Mouse (Mus musculus) heart, embryonic 14.5 days (tissue): ENCODE data around the gene Tmc6. TPM values are rescaled to one million over a fixed set of nuclear protein-coding genes. Genes with fewer than 3 reads are reported as not detected.

Experiments
- ATAC-seq: fragments of 200-750 bp; cut with Nextera tagmentation; 2 replicates; pipeline ENCODE4 v1.8.0; 2017; ENCODE audit warnings: low read depth, moderate TSS enrichment; ENCODE audit not compliant: insufficient number of reproducible peaks, insufficient read depth, low FRiP score
- H3K27ac ChIP-seq, 2 experiments: fragments of 200-500 bp in 1 of 2; fragments of 300-500 bp in 1 of 2; sonication (generic) in 1 of 2; replicated peaks in 1 of 2; 2 replicates each; pipeline ENCODE4 v1.5.1; 2012 to 2014; ENCODE audit warnings: low read depth in 2 of 2, low read length in 2 of 2, control low read depth in 1 of 2, mild to moderate bottlenecking in 1 of 2, mixed read lengths in 1 of 2; ENCODE audit not compliant: control insufficient read depth in 1 of 2, insufficient read depth in 1 of 2
- H3K27me3 ChIP-seq: fragments of 300-500 bp; sonication (generic); 2 replicates; pipeline ENCODE4 v1.6.1; 2014; ENCODE audit warnings: mild to moderate bottlenecking, low read length, control low read depth; ENCODE audit not compliant: control insufficient read depth, insufficient read depth
- H3K36me3 ChIP-seq: fragments of 300-500 bp; sonication (generic); 2 replicates; pipeline ENCODE4 v1.6.1; 2014; ENCODE audit warnings: mild to moderate bottlenecking, control low read depth, low read length, mixed read lengths; ENCODE audit not compliant: control insufficient read depth, insufficient read depth
- H3K4me1 ChIP-seq, 2 experiments: fragments of 200-500 bp in 1 of 2; fragments of 300-500 bp in 1 of 2; sonication (generic) in 1 of 2; 2 replicates each; pipeline ENCODE4 v1.6.1; 2012 to 2014; ENCODE audit warnings: low read length in 2 of 2, control low read depth in 1 of 2, mixed read lengths in 1 of 2; ENCODE audit not compliant: control insufficient read depth in 2 of 2, insufficient read depth in 2 of 2
- H3K4me2 ChIP-seq: fragments of 300-500 bp; sonication (generic); 2 replicates; pipeline ENCODE4 v1.6.1; 2014; ENCODE audit warnings: mild to moderate bottlenecking, low read length
- H3K4me3 ChIP-seq, 2 experiments: fragments of 200-500 bp in 1 of 2; fragments of 300-500 bp in 1 of 2; sonication (generic) in 1 of 2; 2 replicates each; pipeline ENCODE4 v1.5.1; 2012 to 2014; ENCODE audit warnings: low read length in 2 of 2, mild to moderate bottlenecking in 2 of 2, control low read depth in 1 of 2, low read depth in 1 of 2, moderate library complexity in 1 of 2; ENCODE audit not compliant: control insufficient read depth in 1 of 2, insufficient read depth in 1 of 2
- H3K9ac ChIP-seq: fragments of 300-500 bp; sonication (generic); 2 replicates; pipeline ENCODE4 v1.6.1; 2014; ENCODE audit warnings: mild to moderate bottlenecking, low read length
- H3K9me3 ChIP-seq: fragments of 300-500 bp; sonication (generic); 2 replicates; pipeline ENCODE4 v1.6.1; 2016; ENCODE audit warnings: low read length, control low read depth; ENCODE audit not compliant: control insufficient read depth
- WGBS: fragments of 180-500 bp; shearing (Covaris S2); extraction: QIAGEN DNeasy Blood & Tissue Kit; methylation state at CpG from one replicate; pipeline ENCODE4 v1.1.7; 2014; 5-methylcytosine and 5-hydroxymethylcytosine counted together
- polyA plus RNA-seq: library from polyadenylated mRNA; unstranded; fragments of >200 nt; fragmentation: Nextera tagmentation; extraction: Ambion mirVana; gene quantifications from 2 replicates; pipeline ENCODE4 v1.2.1, GENCODE M21; 2014

The Tmc6 gene
- 18.2 and 22.5 TPM in 2 replicates for polyA plus RNA-seq

GRCm38 (mm10) chr11:117781993-117782704, at the start of gene Tmc6, which contains the start of gene Tmc8:
TSS of gene Tmc6 (minus strand) at chr11:117782198.
TSS of gene Tmc8 (plus strand) at chr11:117782076.
- H3K4me1 ChIP-seq = peaks cover 29 to 37% of the 10 kb centered on the region in 2 experiments
- ATAC-seq = no peak

GRCm38 (mm10) chr11:117830401-117830800, 48.4 kb upstream of the Tmc6 start:
- Histone ChIP-seq H3K9ac (no peak overlapping the region; the same call in 1 of the 2 replicates), H3K36me3 (no peaks in the 10 kb centered on the region), H3K27me3 (no peaks in the 10 kb centered on the region), H3K4me2 (no peak overlapping the region), H3K4me3 (no peak overlapping the region), H3K4me1 (peaks cover 52 to 54% of the 10 kb centered on the region in 2 experiments), H3K27ac (peak overlapping the region; percentile 90 to 97), H3K9me3 (no peaks in the 10 kb centered on the region)
- no peak for ATAC-seq
- WGBS = 47% methylated on average over 9 of the region's 9 CpGs

More at GRCm38 (mm10) chr11:117781993-117782704, at the start of gene Tmc6, which contains the start of gene Tmc8:
- H3K4me3 ChIP-seq = peak within 1 kb of the TSS; percentile 51 to 60
- H3K36me3 ChIP-seq = peaks cover 14% of the 10 kb centered on the region
- peak within 1 kb of the TSS; percentile 74 to 94 for H3K27ac ChIP-seq
- H3K4me2 ChIP-seq = peak within 1 kb of the TSS; percentile 100
- H3K9ac ChIP-seq = peak within 1 kb of the TSS; percentile 85
- no peaks in the 10 kb centered on the region for H3K27me3 ChIP-seq
- no peaks in the 10 kb centered on the region for H3K9me3 ChIP-seq
- WGBS = 29% methylated on average over 24 of the region's 24 CpGs

GRCm38 (mm10) chr11:117829671-117830215, 47.7 kb upstream of the Tmc6 start:
- Histone ChIP-seq H3K4me2 (peak overlapping the region; percentile 92; the same call in 1 of the 2 replicates), H3K9me3 (no peaks in the 10 kb centered on the region), H3K4me1 (peaks cover 52 to 61% of the 10 kb centered on the region in 2 experiments), H3K4me3 (no peak overlapping the region), H3K27me3 (no peaks in the 10 kb centered on the region), H3K9ac (peak overlapping the region; percentile 56), H3K27ac (peak overlapping the region; percentile 90 to 97), H3K36me3 (no peaks in the 10 kb centered on the region)
- WGBS = 44% methylated on average over 2 of the region's 2 CpGs
- no peak for ATAC-seq

- H3K4me1 ChIP-seq = peaks cover 57 to 67% of the 10 kb centered on the region in 2 experiments
- H3K9me3 ChIP-seq = no peaks in the 10 kb centered on the region
- peak overlapping the region; percentile 90 to 97 for H3K27ac ChIP-seq
- H3K4me2 ChIP-seq = peak overlapping the region; percentile 92
- H3K9ac ChIP-seq = peak overlapping the region; percentile 56
- H3K27me3 ChIP-seq = no peaks in the 10 kb centered on the region
- WGBS = 7% methylated on average over 9 of the region's 9 CpGs
- ATAC-seq = peak; percentile 32; the same call in 1 of the 2 replicates
- H3K36me3 ChIP-seq = peaks cover 2% of the 10 kb centered on the region; the same call in 1 of the 2 replicates
- H3K4me3 ChIP-seq = no peak overlapping the region
Measured at GRCm38 (mm10) chr11:117828888-117829604, 47.0 kb upstream of the Tmc6 start.

- Histone ChIP-seq H3K4me1 (peaks cover 61 to 74% of the 10 kb centered on the region in 2 experiments), H3K9ac (peak overlapping the region; percentile 86), H3K4me3 (peak overlapping the region; percentile 1 to 10; a peak in 2 of 4 replicates), H3K27ac (peak overlapping the region; percentile 90 to 97), H3K4me2 (peak overlapping the region; percentile 92), H3K36me3 (peaks cover 9% of the 10 kb centered on the region), H3K27me3 (no peaks in the 10 kb centered on the region), H3K9me3 (no peaks in the 10 kb centered on the region)
- WGBS = 39% methylated on average over 18 of the region's 18 CpGs
- ATAC-seq = no peak
Measured at GRCm38 (mm10) chr11:117828149-117828887, 46.3 kb upstream of the Tmc6 start.

GRCm38 (mm10) chr11:117827386-117827785, 45.4 kb upstream of the Tmc6 start:
- peak overlapping the region; percentile 86 for H3K9ac ChIP-seq
- H3K4me2 ChIP-seq = peak overlapping the region; percentile 92
- 51% methylated on average over 3 of the region's 3 CpGs for WGBS
- H3K27me3 ChIP-seq = no peaks in the 10 kb centered on the region
- H3K36me3 ChIP-seq = peaks cover 16% of the 10 kb centered on the region
- no peak for ATAC-seq
- peaks cover 68 to 84% of the 10 kb centered on the region in 2 experiments for H3K4me1 ChIP-seq
- 0 out of 4 replicates have a peak overlapping the region, but pooled peaks of 1 of the 2 experiments have one; percentile 10 for H3K4me3 ChIP-seq
- no peaks in the 10 kb centered on the region for H3K9me3 ChIP-seq
- peak overlapping the region; percentile 90 to 97; a peak in 3 of 4 replicates for H3K27ac ChIP-seq

- Histone ChIP-seq H3K4me2 (peak overlapping the region; percentile 92), H3K4me3 (no peak overlapping the region), H3K9me3 (no peaks in the 10 kb centered on the region), H3K9ac (peak overlapping the region; percentile 86), H3K36me3 (peaks cover 21% of the 10 kb centered on the region), H3K27ac (peak overlapping the region in 1 of 2 experiments; percentile 97; a peak in 2 of 4 replicates), H3K27me3 (no peaks in the 10 kb centered on the region), H3K4me1 (peaks cover 63 to 88% of the 10 kb centered on the region in 2 experiments)
- no peak for ATAC-seq
- WGBS = 55% methylated on average over 8 of the region's 8 CpGs
Measured at GRCm38 (mm10) chr11:117826916-117827315, 44.9 kb upstream of the Tmc6 start.
